8 mouse cellular contexts compared by ENCODE assay signal in the genomic region with DNA sequence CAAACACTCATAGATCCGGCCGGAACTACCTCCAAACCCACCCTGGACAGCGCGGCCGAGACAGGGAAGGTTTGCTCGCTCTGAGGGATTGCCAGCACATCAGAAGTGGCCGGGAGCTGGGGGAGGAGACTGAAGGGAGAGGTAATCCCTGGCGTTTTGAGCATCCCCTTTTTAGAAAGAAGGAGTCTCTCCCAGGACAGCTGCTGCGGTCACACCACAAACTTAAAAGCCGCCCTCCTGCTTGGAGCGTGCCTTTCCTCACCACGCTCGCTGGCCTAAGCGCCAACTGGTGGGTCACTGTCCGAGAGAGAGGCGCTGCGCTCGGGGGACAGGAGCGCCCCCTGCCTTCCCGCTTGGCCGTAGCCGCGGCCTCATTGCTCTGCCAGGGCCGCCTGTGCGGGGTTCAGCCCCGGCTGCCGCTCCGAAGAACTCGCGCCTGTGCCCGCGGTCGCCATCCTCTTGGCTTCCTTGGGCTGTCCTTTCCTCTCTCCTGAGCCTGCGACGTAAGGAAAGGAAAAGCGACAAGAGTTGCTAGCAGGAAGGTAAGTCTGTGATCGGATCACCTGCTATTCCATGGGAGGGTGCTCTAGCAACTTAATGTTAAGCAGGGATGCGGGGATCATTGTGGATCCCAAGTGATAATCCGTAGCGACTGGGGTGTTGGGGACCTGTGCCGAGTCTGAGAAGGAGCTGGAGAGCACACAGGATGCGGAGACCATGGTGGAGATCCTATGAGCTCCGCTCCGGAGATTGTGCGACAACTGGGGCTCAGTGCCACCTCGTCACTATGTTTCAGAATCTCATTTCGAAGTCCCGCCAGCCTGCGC. TPM values are rescaled to one million over a fixed set of nuclear protein-coding genes. Genes with fewer than 3 reads are reported as not detected.
A peak's percentile ranks its signal among the peaks of the same experiment; 100 is the strongest.
DNase-seq lines count a peak whose midpoint lies in the region; ATAC-seq and TF ChIP-seq lines count a peak whose summit lies in the region.

Sema3d (plus strand) TSS at position 253 of the 827 bp plus-strand sequence.

- TF ChIP-seq EP300 in stomach, postnatal 0 days (optimal IDR thresholded peaks at IDR 0.05): no peak

- TF ChIP-seq POLR2A in spleen, adult 2 months (IDR thresholded peaks at IDR 0.05; ENCODE audit: low read depth, low read length): no peak

- H3K4me2 ChIP-seq in forebrain, embryonic 12.5 days: peak within 1 kb of the TSS; percentile 89
- peak within 1 kb of the TSS; percentile 87 for H3K4me2 ChIP-seq in heart, embryonic 15.5 days
- H3K4me2 ChIP-seq in midbrain, embryonic 16.5 days (ENCODE audit: low read length): peak within 1 kb of the TSS; percentile 76
- H3K4me2 ChIP-seq in stomach, postnatal 0 days (replicated peaks; ENCODE audit: low read depth): peak within 1 kb of the TSS; percentile 90

- ATAC-seq in forebrain, embryonic 12.5 days (ENCODE audit: low FRiP score): peak; percentile 98
- peak; percentile 93 for ATAC-seq in heart, embryonic 15.5 days (replicated peaks; ENCODE audit: insufficient number of reproducible peaks, insufficient read depth, low FRiP score, low read depth)
- peak; percentile 99 for ATAC-seq in midbrain, embryonic 16.5 days
- ATAC-seq in stomach, postnatal 0 days (ENCODE audit: low FRiP score, low TSS enrichment): peak; percentile 91

- H3K4me1 ChIP-seq in spleen, adult 2 months (ENCODE audit: control insufficient read depth, insufficient read depth, insufficient read length): no peaks in the 10 kb centered on the region
- peaks cover 6% of the 10 kb centered on the region for H3K4me1 ChIP-seq in forebrain, embryonic 12.5 days
- H3K4me1 ChIP-seq in heart, embryonic 15.5 days (replicated peaks): 0 out of 2 replicates have a peak, but pooled peaks cover 3% of the 10 kb centered on the region
- peaks cover 5% of the 10 kb centered on the region; the same call in 1 of the 2 replicates for H3K4me1 ChIP-seq in midbrain, embryonic 16.5 days (ENCODE audit: control insufficient read depth, insufficient read depth, low read length)
- no peaks in the 10 kb centered on the region; the same call in 1 of the 2 replicates for H3K4me1 ChIP-seq in stomach, postnatal 0 days (replicated peaks; ENCODE audit: control insufficient read depth, insufficient read depth)

- peak within 1 kb of the TSS; percentile 45; the same call in 1 of the 2 replicates for H3K27ac ChIP-seq in spleen, adult 2 months (ENCODE audit: insufficient read depth, low read length)
- H3K27ac ChIP-seq in forebrain, embryonic 12.5 days: no peak within 1 kb of the TSS
- H3K27ac ChIP-seq in heart, embryonic 15.5 days: peak within 1 kb of the TSS; percentile 24; the same call in 1 of the 2 replicates
- no peak within 1 kb of the TSS for H3K27ac ChIP-seq in midbrain, embryonic 16.5 days (ENCODE audit: low read length)
- H3K27ac ChIP-seq in stomach, postnatal 0 days (replicated peaks): no peak within 1 kb of the TSS

- peak within 1 kb of the TSS; percentile 37; the same call in 1 of the 2 replicates for H3K4me3 ChIP-seq in spleen, adult 2 months (ENCODE audit: extremely low read depth, insufficient read depth, insufficient read length)
- peak within 1 kb of the TSS; percentile 53 for H3K4me3 ChIP-seq in forebrain, embryonic 12.5 days (replicated peaks)
- peak within 1 kb of the TSS; percentile 66 for H3K4me3 ChIP-seq in heart, embryonic 15.5 days
- peak within 1 kb of the TSS; percentile 57 for H3K4me3 ChIP-seq in midbrain, embryonic 16.5 days (ENCODE audit: low read depth, low read length)
- H3K4me3 ChIP-seq in stomach, postnatal 0 days (ENCODE audit: low read depth, low read length): peak within 1 kb of the TSS; percentile 47

- H3K36me3 ChIP-seq in spleen, adult 2 months (ENCODE audit: control insufficient read depth, insufficient read depth, low read length): no peaks in the 10 kb centered on the region
- no peaks in the 10 kb centered on the region for H3K36me3 ChIP-seq in forebrain, embryonic 12.5 days (replicated peaks)
- H3K36me3 ChIP-seq in heart, embryonic 15.5 days: no peaks in the 10 kb centered on the region
- H3K36me3 ChIP-seq in midbrain, embryonic 16.5 days (ENCODE audit: control insufficient read depth, insufficient read depth, low read length): no peaks in the 10 kb centered on the region
- no peaks in the 10 kb centered on the region for H3K36me3 ChIP-seq in stomach, postnatal 0 days (ENCODE audit: control insufficient read depth, insufficient read depth, low read length)

- H3K9ac ChIP-seq in forebrain, embryonic 12.5 days: peak within 1 kb of the TSS; percentile 63
- H3K9ac ChIP-seq in heart, embryonic 15.5 days: peak within 1 kb of the TSS; percentile 63
- peak within 1 kb of the TSS; percentile 42 for H3K9ac ChIP-seq in midbrain, embryonic 16.5 days (ENCODE audit: low read depth, low read length)
- H3K9ac ChIP-seq in stomach, postnatal 0 days (ENCODE audit: low read length): peak within 1 kb of the TSS; percentile 18

- DNase-seq in spleen, adult 2 months (ENCODE audit: low read depth in 1 of 2, low spot score in 2 of 2): no peak
- DNase-seq in spleen, adult 12 weeks (ENCODE audit: low spot score): no peak
- DNase-seq in kidney, postnatal 10 days: peak; percentile 90
- DNase-seq in liver: peak; percentile 57
- peak; percentile 76 for DNase-seq in stomach, postnatal 0 days (ENCODE audit: low spot score)

- TF ChIP-seq CTCF in spleen, adult 2 months (IDR thresholded peaks at IDR 0.05; ENCODE audit: extremely low read depth, insufficient read depth, insufficient read length, insufficient replicate concordance): 0 out of 2 replicates have a peak, but pooled peaks have one; percentile 9
- TF ChIP-seq CTCF in stomach, postnatal 0 days (IDR thresholded peaks at IDR 0.05; ENCODE audit: low read depth): peak; percentile 88

- peaks cover 2% of the 10 kb centered on the region; the same call in 1 of the 2 replicates for H3K27me3 ChIP-seq in spleen, adult 2 months (ENCODE audit: control insufficient read depth, insufficient read depth, low read length)
- peaks cover 17% of the 10 kb centered on the region for H3K27me3 ChIP-seq in forebrain, embryonic 12.5 days
- no peaks in the 10 kb centered on the region for H3K27me3 ChIP-seq in heart, embryonic 15.5 days
- peaks cover 8% of the 10 kb centered on the region for H3K27me3 ChIP-seq in midbrain, embryonic 16.5 days (ENCODE audit: control insufficient read depth, insufficient read depth, low read depth, low read length)
- H3K27me3 ChIP-seq in stomach, postnatal 0 days (ENCODE audit: control insufficient read depth, insufficient read depth, low read length): no peaks in the 10 kb centered on the region

- H3K9me3 ChIP-seq in forebrain, embryonic 12.5 days: no peaks in the 10 kb centered on the region
- no peaks in the 10 kb centered on the region for H3K9me3 ChIP-seq in heart, embryonic 15.5 days (replicated peaks)
- H3K9me3 ChIP-seq in midbrain, embryonic 16.5 days (replicated peaks; ENCODE audit: control insufficient read depth, low read length, poor library complexity, severe bottlenecking): no peaks in the 10 kb centered on the region
- no peaks in the 10 kb centered on the region for H3K9me3 ChIP-seq in stomach, postnatal 0 days (ENCODE audit: control insufficient read depth, low read length)

- 2% methylated on average over 49 of the region's 49 CpGs for WGBS in spleen, adult 2 months
- WGBS in forebrain, embryonic 12.5 days: under 1% methylated on average over 48 of the region's 49 CpGs
- under 1% methylated on average over 49 of the region's 49 CpGs for WGBS in heart, embryonic 15.5 days
- WGBS in midbrain, embryonic 16.5 days: under 1% methylated on average over 49 of the region's 49 CpGs
- under 1% methylated on average over 48 of the region's 49 CpGs for WGBS in stomach, postnatal 0 days

RNA-seq across cellular contexts. Expression of gene Sema3d, which starts in this region (rescaled TPM):
- 1.9 and 2.2 TPM in 2 replicates for polyA plus RNA-seq in spleen, adult 2 months (2012; rRNA removed)
- polyA plus RNA-seq in forebrain, embryonic 12.5 days (2016; fragmentation: Nextera tagmentation; extraction: Ambion mirVana): 1.7 and 2.1 TPM in 2 replicates
- polyA plus RNA-seq in heart, embryonic 15.5 days (2015; fragmentation: Nextera tagmentation; extraction: Ambion mirVana): 11.5 and 11.9 TPM in 2 replicates
- polyA plus RNA-seq in midbrain, embryonic 16.5 days (2015; fragmentation: Nextera tagmentation; extraction: Ambion mirVana): 1.2 and 2.2 TPM in 2 replicates
- polyA plus RNA-seq in stomach, postnatal 0 days (2015; fragmentation: Nextera tagmentation; extraction: Ambion mirVana): 4.0 and 4.9 TPM in 2 replicates

Comparison
In these comparisons a context has a peak if more than half of its experiments do, and no peak if none do; other contexts are left out.
1. DNase-seq: peak in kidney, postnatal 10 days (single experiment), liver (single experiment) and stomach, postnatal 0 days (single experiment); none in spleen, adult 2 months (0 of 2) and spleen, adult 12 weeks (single experiment).
2. H3K27ac ChIP-seq: peak in spleen, adult 2 months (single experiment) and heart, embryonic 15.5 days (single experiment); none in forebrain, embryonic 12.5 days (single experiment), midbrain, embryonic 16.5 days (single experiment) and stomach, postnatal 0 days (single experiment).
3. Peak in every context shown above with its lines, with median percentiles within 50 percentile points of each other: H3K4me3 ChIP-seq, ATAC-seq, H3K4me2 ChIP-seq and H3K9ac ChIP-seq.